Comparison of ENCODE assay signal across 10 mouse cellular contexts in the genomic region with DNA sequence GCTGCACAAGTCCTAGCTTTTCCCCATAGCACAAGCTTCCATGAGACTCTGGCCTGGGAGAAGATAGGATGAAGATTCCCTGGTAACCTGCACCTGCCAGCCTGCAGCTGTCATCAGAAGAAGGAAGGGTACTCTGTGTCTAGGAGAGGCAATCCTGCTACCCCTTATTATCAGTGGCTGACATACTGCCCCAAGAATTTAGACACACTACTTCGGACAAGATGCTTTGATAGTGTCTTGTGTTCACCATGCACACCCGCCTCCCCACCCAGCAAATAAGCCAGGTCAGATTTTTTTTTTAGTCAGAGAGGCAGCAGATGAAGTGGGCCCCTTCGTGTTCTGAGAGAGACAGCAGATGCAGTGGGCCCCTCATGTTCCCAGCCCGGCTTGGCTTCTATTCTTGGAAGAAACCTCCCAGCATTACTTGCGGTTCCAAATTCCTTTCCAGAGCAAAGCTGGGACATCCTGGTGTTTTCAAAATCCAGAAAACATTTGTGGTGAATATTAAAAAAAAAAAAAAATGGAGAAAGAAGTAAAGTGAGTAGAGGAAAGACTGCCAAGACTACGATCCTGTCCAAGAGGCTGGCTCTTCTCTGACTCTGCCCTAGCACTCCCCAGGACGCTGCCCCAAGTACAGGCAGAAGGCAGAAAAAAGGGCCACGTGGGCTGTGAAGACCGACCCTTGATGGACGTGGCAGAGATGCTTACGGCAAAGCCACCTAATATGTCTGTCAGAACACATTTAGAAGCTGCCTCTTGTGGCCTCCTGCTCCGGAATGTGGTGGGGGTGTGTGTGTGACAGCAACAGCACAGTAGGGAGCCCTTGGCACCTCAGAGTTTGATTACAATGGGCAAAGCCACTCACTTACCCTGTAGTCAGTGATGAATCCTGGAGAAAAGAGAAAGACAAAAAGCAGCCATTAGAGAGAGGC. TPM values are rescaled to one million over a fixed set of nuclear protein-coding genes. Genes with fewer than 3 reads are reported as not detected.
DNase-seq lines count a peak whose midpoint lies in the region; ATAC-seq lines count a peak whose summit lies in the region.
"Had no signal": no experiment of that assay in that cellular context is flagged by ENCODE, and none has a peak within 500 bp of the region (broad histone marks: within the 10 kb centered on the region; RNA-seq: fewer than 3 reads in every experiment).

No protein-coding gene starts in this region.

- peak; percentile 34 for DNase-seq in adrenal gland, adult 2 months
- no peak for DNase-seq in adrenal gland, postnatal 14 days
- DNase-seq in neural tube, embryonic 11.5 days (ENCODE audit: low spot score) = no peak
- DNase-seq in neural tube, embryonic 10.5 days (ENCODE audit: extremely low spot score, low spot score) = no peak
- no peak for DNase-seq in limb, embryonic 11.5 days (ENCODE audit: low spot score)
- no peak for DNase-seq in urinary bladder, postnatal 10 days (ENCODE audit: low spot score)
- DNase-seq: kidney, adult 18-20 months; thymus, postnatal 14 days had no signal

- H3K36me3 ChIP-seq in neural tube, embryonic 11.5 days (ENCODE audit: control insufficient read depth, insufficient read depth, low read length) = no peaks in the 10 kb centered on the region
- no peaks in the 10 kb centered on the region for H3K36me3 ChIP-seq in limb, embryonic 11.5 days (ENCODE audit: control insufficient read depth, insufficient read depth, low read length)
- H3K36me3 ChIP-seq in stomach, embryonic 16.5 days (ENCODE audit: control insufficient read depth, insufficient read depth, low read length) = no peaks in the 10 kb centered on the region

- H3K4me1 ChIP-seq in neural tube, embryonic 11.5 days (ENCODE audit: control insufficient read depth, insufficient read depth, low read length) = peaks cover 53% of the 10 kb centered on the region
- peaks cover 45% of the 10 kb centered on the region for H3K4me1 ChIP-seq in limb, embryonic 11.5 days (ENCODE audit: control insufficient read depth, insufficient read depth, low read length)
- H3K4me1 ChIP-seq in stomach, embryonic 16.5 days (ENCODE audit: control insufficient read depth, insufficient read depth, low read length) = peaks cover 51% of the 10 kb centered on the region

- no peaks in the 10 kb centered on the region for H3K27me3 ChIP-seq in neural tube, embryonic 11.5 days (ENCODE audit: control insufficient read depth, insufficient read depth, low read length)
- no peaks in the 10 kb centered on the region for H3K27me3 ChIP-seq in limb, embryonic 11.5 days (ENCODE audit: control insufficient read depth, insufficient read depth, low read length)
- H3K27me3 ChIP-seq in stomach, embryonic 16.5 days (ENCODE audit: control insufficient read depth, insufficient read depth, low read length) = no peaks in the 10 kb centered on the region

- no peaks in the 10 kb centered on the region for H3K9me3 ChIP-seq in neural tube, embryonic 11.5 days (ENCODE audit: control insufficient read depth, low read length)
- no peaks in the 10 kb centered on the region for H3K9me3 ChIP-seq in limb, embryonic 11.5 days (ENCODE audit: control insufficient read depth, low read length)
- no peaks in the 10 kb centered on the region for H3K9me3 ChIP-seq in stomach, embryonic 16.5 days (replicated peaks; ENCODE audit: control insufficient read depth, low read length)

- ATAC-seq in neural tube, embryonic 11.5 days (ENCODE audit: insufficient read depth, low FRiP score, low TSS enrichment) = no peak
- ATAC-seq in limb, embryonic 11.5 days (ENCODE audit: insufficient number of reproducible peaks, low FRiP score, low TSS enrichment, low read depth) = no peak
- no peak for ATAC-seq in stomach, embryonic 16.5 days (ENCODE audit: insufficient read depth, low FRiP score)
- no peak for ATAC-seq in frontal cortex, adult (ENCODE audit: low TSS enrichment)

- no peak overlapping the region for H3K4me2 ChIP-seq in neural tube, embryonic 11.5 days (ENCODE audit: low read depth)
- no peak overlapping the region for H3K4me2 ChIP-seq in limb, embryonic 11.5 days (ENCODE audit: low read depth, severe bottlenecking)
- no peak overlapping the region for H3K4me2 ChIP-seq in stomach, embryonic 16.5 days (ENCODE audit: low read depth, low read length)

- WGBS in neural tube, embryonic 11.5 days = 20% methylated on average over 12 of the region's 12 CpGs
- 34% methylated on average over 12 of the region's 12 CpGs for WGBS in limb, embryonic 11.5 days
- 36% methylated on average over 12 of the region's 12 CpGs for WGBS in stomach, embryonic 16.5 days

- H3K4me3 ChIP-seq in neural tube, embryonic 11.5 days (ENCODE audit: low read depth, low read length) = no peak overlapping the region
- H3K4me3 ChIP-seq in limb, embryonic 11.5 days (ENCODE audit: low read depth, low read length) = no peak overlapping the region
- no peak overlapping the region for H3K4me3 ChIP-seq in stomach, embryonic 16.5 days (replicated peaks; ENCODE audit: low read length)

- no peak overlapping the region; the same call in 1 of the 2 replicates for H3K9ac ChIP-seq in neural tube, embryonic 11.5 days (ENCODE audit: low read length)
- H3K9ac ChIP-seq in limb, embryonic 11.5 days (ENCODE audit: low read length) = no peak overlapping the region
- no peak overlapping the region; the same call in 1 of the 2 replicates for H3K9ac ChIP-seq in stomach, embryonic 16.5 days (ENCODE audit: low read length)

- peak overlapping the region; percentile 14; the same call in 1 of the 2 replicates for H3K27ac ChIP-seq in neural tube, embryonic 11.5 days (ENCODE audit: low read depth, low read length)
- H3K27ac ChIP-seq in limb, embryonic 11.5 days (replicated peaks; ENCODE audit: low read depth, low read length) = peak overlapping the region; percentile 47; the same call in 1 of the 2 replicates
- H3K27ac ChIP-seq in stomach, embryonic 16.5 days (ENCODE audit: low read length) = peak overlapping the region; percentile 72

RNA-seq across cellular contexts. Expression of gene Fignl1, which starts 15.5 kb away (rescaled TPM):
- total RNA-seq in adrenal gland, adult 2 months (2021) = 1 to 10 TPM; 1.3 to 2.7 TPM
- polyA plus RNA-seq in adrenal gland, adult 2 months (2012; rRNA removed) = 0.20 and 0.22 TPM in 2 replicates
- total RNA-seq in adrenal gland, postnatal 14 days (2021) = 8.0 and 9.2 TPM in 2 replicates
- polyA plus RNA-seq in neural tube, embryonic 11.5 days (2014; fragmentation: Nextera tagmentation; extraction: Ambion mirVana) = 71.6 and 76.6 TPM in 2 replicates
- 96.7 and 102 TPM in 2 replicates for polyA plus RNA-seq in limb, embryonic 11.5 days (2014; fragmentation: Nextera tagmentation; extraction: Ambion mirVana)
- polyA plus RNA-seq in stomach, embryonic 16.5 days (2015; fragmentation: Nextera tagmentation; extraction: Ambion mirVana) = 47.3 and 50.1 TPM in 2 replicates

Comparison
In these comparisons a context has a peak if more than half of its experiments do, and no peak if none do; other contexts are left out.
1. H3K27ac ChIP-seq: peak in every context shown above with its lines; median percentile 72 in stomach, embryonic 16.5 days; 47 in limb, embryonic 11.5 days; 14 in neural tube, embryonic 11.5 days.
2. RNA of gene Fignl1, which starts 15.5 kb away (polyA plus RNA-seq): 96.7 to 102 TPM in limb, embryonic 11.5 days, 71.6 to 76.6 TPM in neural tube, embryonic 11.5 days and 47.3 to 50.1 TPM in stomach, embryonic 16.5 days; 0.20 to 0.22 TPM in adrenal gland, adult 2 months; every median in the first group is over 10 times any median in the second.